Mouse (Mus musculus) gastrocnemius, postnatal 25 days (tissue): ENCODE results near the gene Erc2. TPM values are rescaled to one million over a fixed set of nuclear protein-coding genes. Genes with fewer than 3 reads are reported as not detected.

Experiments used
- DNase-seq: peaks from one replicate; pipeline ENCODE4 v3.0.0; 2022
- total RNA-seq, 2 experiments: library from RNA; stranded (reverse); gene quantifications; 1 replicate in 1 of 2; 2 replicates in 1 of 2; pipeline ENCODE4 v1.2.3; 2021

Erc2 gene
- total RNA-seq, 2 experiments from 2014 or later = 0.56 to 0.87 TPM

GRCm38 (mm10) chr14:28192711-28193364 is 570.6 kb downstream of the Erc2 start:
- no peak for DNase-seq

GRCm38 (mm10) chr14:28203874-28204273 is 581.6 kb downstream of the Erc2 start:
- no peak for DNase-seq

DNA sequence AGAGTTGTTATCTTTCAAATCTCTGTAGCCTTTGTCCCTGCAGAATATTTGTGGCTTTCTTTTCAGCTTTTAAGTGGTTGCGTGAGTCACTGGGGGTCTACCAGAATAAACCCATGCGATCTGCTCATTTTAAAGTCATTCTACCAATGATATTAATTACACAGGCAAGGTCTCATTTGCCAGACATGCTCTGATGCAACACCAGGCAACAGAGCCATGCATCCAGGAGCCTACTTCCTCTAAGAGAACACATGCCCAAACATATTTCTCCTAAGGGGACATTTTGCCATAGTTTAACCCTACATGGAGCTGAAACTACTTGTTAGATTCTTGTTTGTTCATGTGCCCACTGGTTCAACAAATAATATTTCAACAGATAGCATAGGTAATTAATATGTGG is 584.1 kb downstream of the Erc2 start:
- no peak for DNase-seq

- DNase-seq = no peak
Measured at GRCm38 (mm10) chr14:28225550-28225949, 603.3 kb downstream of the Erc2 start.

DNA sequence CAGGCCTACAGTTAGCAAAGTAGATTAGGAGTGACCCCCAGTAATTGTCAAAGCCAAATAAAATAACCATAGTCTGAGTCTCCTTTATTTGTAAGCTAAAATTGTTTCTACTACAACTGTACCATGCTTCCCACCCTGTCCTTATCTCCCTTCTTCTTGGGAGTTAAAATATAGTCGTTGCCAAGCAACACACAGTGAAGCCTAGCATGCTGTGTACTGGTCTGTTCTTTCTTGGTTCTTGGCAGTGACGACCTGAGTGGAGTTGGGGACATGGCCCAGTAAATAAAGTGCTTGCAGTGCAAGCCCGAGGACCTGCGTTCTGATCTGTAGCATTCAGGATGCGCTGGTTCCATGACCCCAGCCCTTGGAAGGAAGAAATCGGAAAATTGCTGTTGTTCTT is 608.3 kb downstream of the Erc2 start:
- DNase-seq = no peak

GRCm38 (mm10) chr14:28231241-28231640 is 609.0 kb downstream of the Erc2 start:
- no peak for DNase-seq

DNA sequence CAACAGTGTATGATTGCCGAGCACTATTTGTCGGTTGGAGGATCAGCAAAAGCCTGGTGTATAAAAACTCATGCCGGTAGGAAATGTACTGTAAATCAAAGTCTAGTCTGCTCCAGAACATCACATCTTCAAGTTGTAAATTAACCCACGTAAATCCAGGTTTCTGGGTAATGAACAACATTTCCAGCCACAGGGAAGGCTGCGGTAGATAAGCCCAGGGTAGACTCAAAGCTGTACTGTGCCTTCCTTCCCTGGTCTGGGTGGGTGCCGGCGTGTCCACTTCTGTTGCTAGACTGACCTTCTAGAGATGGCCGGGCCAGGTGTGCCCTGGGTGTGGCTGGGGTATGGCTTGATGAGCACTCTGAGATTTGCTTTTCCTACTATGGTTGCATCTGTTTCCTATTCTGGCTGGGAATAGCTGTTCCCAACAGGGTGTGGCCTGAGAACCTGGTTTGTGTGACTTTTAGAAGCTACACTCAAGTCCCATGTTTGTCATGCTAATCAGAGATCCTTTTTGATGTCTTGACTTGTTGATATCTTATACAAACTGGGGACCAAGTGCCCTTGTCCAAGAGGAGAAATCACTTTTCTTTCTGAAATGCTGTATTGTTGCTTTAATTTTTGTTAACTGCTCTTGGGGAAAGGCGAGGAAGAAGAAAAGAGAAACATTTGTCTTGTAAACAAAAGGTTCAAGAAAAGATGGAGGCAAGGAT is 616.3 kb downstream of the Erc2 start:
- no peak for DNase-seq

DNA sequence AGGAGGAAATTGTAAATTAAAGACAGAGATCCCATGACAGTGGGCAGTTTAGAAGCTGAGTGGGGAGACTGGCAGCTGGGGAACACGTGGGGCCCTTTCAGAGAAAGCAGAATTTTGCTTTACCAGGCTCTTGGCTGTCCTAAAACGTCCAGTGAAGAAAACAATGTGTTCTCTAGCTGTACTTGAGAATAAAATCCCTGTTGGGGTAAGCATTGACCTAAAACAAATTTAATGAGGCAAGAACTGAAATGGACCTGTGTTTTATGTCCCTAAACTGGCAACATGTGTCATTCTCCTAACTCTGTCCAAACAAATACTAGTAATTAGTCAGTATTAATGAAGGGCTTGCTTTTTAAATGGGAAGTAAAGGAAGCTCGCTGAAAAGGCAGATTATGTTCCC is 617.9 kb downstream of the Erc2 start:
- DNase-seq = no peak

GRCm38 (mm10) chr14:28242743-28243142 is 620.5 kb downstream of the Erc2 start:
- no peak for DNase-seq

DNA sequence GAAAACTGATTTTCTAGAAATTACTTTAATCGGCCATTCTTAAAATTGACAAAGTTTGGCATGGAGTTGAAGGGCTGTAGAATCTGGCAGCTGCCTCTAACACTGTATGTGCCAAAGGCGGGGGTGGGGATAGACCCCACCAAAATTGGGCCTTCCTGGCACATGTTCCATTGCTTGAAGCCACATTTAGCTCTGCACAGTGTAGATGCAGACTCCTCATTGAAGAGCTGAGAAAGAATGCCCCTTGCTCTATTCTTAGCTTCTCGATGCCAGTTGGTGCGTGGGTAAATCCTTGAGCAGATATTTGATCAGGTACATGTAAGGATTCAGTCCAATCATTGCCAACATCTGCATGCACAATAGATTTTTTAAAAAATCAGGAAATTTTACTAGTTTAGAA is 621.2 kb downstream of the Erc2 start:
- no peak for DNase-seq

DNA sequence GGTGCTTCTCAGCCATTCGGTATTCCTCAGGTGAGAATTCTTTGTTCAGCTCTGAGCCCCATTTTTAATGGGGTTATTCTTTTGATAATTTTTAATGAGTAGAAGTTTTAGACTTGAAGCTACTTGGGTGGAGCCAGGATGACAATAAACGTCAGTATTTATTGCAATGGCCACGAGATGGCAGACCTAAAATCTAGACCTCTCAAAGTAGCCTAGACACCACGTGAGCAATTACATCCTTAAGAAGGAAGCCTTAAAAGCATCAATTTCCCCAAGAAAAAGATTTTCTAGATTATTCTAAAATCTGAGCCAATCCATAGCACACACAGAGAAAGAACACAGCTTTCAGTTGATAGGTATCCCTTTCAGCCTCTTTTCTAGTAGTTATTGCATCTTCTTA is 640.5 kb downstream of the Erc2 start:
- DNase-seq = no peak

DNA sequence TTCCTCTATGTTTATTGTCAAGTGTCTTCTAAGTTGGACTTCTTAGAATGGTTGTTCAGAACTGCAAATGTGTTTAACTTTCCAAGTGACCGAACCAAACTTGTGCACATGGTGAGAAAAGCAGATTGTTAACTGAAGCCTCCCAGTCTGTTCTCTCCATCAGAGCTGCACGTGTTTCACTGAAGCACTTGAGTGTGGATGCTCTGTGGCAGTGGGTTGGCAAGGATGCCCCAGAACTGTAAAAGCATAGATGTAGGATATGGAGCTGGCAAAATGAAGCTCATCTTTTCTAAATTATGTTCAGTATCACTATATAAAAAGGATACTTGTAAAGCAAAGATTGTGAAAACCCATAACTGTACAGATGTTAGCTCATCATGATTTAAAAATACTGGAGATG is 645.1 kb downstream of the Erc2 start:
- DNase-seq = no peak

DNA sequence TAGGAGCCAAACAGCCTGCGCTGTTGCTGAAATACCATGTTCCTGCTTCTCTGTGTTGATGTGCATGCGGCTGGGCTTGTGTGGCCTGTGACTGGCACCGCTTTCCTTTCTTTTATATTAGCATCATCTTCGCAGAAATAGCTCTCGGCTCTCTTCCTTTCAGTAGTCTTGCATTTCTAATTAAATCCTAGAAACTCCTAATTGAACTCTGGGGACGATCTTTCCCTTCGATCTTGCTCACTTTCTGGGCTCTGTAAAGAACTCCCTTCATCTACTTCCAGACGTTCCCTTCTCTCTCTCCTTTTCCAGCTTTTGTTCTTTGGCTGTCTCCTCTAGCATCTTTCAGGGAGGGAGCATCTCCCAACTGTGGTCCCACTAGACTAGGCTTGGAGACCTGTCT is 649.6 kb downstream of the Erc2 start:
- DNase-seq = no peak

DNA sequence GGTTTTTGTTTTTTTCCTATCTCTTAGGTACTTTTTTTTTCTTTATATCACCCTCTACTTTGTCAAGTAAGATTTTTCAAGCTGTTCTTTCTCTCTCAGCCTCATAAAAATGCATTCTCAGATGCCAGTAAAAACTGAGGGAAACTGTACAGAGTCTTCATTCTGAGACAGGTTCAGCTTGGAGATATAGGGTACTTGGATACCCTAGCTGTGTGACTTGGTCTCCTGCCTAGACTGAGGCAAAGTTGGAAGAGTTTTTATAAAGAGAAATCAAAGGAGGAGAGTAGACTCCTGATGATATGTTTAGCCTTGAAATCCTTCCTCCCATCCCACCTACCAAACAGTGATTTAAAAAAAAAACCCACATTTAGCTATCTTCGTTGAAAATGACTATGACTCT is 651.4 kb downstream of the Erc2 start:
- DNase-seq = no peak

DNA sequence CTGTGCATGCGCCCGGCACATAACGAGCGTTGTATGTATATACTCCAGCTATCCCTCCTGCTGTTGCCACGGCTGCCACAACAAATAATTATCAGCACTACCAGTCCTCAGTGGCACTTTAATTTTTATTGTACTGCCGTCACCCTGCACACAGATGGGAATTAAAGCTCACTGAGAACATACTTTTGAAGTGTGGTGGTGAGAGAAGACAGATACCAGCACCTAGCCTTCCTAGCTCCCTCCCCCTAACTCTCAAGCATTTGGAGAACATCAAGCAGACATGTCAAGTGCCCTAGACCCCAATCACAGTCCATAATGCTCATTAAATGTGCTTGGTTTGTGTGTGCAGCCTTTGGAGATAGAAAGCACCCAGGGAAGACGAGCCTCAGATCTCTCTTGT is 652.6 kb downstream of the Erc2 start:
- DNase-seq = no peak

- DNase-seq = no peak
Measured at GRCm38 (mm10) chr14:28278951-28279350, 656.7 kb downstream of the Erc2 start.

DNA sequence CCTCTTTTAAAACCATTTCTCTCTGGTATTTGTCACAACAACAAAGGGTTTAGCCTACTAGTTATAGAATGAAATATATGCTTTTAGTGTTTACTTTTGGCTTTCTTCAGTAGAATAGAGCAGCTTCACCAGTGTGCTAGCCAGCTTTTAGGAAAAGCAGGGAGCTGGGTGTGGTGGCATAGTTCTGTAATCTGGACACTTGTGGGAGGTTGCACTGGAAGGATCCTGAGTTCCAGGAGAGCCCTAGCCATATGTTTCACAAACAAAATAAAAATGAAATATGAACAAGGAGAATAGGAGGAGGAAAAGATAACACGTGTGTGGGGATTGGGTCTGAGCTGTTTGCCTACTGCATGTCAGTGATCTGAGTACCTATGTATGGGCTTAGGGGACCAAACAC is 658.1 kb downstream of the Erc2 start:
- no peak for DNase-seq

DNA sequence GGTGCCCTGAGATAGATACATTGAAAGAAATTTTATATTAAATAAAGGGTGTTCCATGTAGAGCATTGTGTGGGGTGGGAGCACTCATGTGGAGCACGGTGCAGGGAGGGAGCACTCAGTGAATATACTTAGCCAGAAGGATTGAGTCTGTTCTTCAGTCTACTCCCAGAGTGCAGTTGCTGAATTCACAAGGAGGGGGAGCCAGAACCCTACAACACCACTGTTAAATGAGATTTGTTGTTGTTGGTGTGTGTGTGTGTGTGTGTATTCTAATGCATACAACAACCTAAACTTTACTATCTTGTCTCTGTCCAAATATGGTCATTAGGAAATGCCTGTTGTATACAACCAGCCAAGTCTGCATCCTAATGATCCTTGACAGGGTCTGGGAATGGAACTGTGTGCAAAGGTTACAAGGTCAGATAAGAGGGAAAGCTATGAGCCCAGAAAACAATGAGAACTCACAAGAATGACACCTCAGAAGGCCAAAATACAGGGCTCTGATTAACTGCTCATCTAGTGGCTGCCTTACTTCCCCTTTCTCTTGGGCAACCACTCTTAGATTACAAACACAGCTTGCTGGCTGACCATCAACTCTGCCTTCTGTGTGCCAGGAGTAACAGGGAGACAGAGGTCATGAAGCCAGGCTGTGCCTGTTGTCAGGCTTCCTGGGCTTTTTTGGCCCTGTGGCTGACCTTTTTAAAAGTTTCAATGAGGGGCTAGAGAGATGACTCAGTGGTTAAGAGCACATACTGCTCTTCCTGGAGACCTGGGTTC is 661.3 kb downstream of the Erc2 start:
- peak; percentile 32 for DNase-seq

DNA sequence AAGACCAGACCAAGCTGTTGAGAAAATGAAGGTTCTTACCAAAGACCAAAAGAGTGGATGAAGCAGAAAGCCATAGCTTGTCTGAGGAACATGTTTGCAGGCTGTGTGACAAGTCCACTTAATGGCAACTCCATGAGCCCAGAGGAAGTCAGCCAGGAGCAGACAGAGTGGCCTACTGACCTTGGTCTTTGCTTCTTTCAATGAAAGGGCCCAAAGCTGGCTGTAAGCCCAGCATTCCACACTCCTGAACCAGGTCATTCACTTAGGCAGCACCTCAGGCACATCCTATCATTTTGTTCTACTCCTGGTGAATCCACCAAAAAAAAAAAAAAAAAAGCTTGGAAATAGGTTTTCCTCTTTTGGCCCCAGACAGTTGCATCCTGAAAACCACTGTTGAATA is 664.3 kb downstream of the Erc2 start:
- DNase-seq = no peak

DNA sequence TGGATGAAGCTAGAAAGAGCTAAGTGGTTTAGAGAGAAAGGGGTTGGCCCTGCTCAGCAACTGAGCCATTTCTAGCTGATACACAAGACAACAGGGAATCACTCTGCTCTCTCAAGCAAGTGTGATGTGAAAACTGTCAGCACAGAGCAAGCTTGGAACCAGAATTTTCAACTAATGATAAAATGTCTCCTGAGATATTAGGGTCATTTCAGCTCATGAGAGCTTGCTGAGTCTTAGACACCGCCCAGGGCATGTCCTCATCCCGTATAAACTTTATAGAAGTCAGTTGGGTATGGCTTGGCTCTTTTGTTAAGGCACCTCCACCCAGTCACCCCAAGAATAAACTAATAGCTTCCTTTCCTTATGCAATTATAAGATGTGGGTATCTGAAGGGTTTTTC is 666.0 kb downstream of the Erc2 start:
- DNase-seq = no peak

DNA sequence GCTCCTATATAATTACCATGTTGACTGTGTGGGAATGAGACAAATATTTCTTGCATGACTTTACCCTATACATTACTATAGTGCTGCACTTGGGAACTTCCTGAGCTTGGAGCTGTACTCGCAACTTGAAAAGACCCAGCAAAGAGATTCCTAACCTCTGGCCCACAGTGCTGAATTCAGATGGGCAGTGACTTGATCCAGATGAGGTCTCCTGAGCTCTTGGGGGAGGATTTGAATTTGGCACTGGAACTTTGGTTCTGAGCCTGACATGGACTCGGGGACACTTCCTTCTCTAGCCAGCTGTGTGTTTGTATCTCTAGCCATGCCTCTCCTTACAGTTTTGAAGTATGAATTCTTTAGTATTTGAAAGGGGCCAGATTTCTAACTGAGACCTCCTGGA is 666.7 kb downstream of the Erc2 start:
- peak; percentile 16 for DNase-seq

- no peak for DNase-seq
Measured at GRCm38 (mm10) chr14:28293921-28294320, 671.7 kb downstream of the Erc2 start.

DNA sequence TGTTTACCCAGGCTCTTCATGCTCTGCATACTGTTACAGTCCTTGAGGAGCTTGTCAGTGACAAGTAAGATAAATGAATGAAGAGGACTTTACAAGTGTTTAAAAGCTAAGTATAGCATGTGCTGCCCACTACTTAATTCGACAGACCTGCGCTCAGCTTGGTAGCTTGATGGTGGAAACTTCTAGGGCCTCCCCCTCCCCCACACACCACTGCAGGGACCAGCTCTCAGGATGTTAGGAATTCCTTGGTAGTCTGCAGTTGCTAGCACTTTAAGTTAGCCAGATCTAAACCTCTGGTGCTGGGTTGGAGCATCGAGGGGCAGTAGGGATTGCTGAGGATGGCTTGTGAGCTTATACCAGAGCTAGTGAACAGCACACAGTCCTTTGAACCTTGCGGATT is 672.9 kb downstream of the Erc2 start:
- no peak for DNase-seq

- no peak for DNase-seq
Measured at GRCm38 (mm10) chr14:28300095-28300494, 677.9 kb downstream of the Erc2 start.
